ENCODE assay signal across 30 mouse cellular contexts in the genomic region with DNA sequence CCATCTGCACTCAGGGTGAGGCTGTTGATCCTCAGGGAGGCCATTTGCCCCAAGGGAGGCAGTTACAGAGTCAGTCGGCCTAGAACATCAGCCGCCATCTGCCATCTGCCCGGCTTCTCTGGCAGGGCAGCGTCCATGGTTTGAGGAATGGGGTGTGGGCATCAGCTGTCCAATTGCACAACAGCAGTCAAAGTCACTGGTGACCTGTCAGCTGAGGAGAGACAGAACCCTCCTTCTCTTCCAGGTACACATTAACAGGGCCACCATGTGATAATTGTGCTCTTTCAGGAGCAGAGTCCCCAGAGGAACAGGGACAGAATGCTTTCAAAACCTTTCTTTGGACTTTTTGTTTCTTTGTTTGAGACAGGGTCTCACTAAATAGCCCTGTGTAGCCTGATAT. TPM values are rescaled to one million over a fixed set of nuclear protein-coding genes. Genes with fewer than 3 reads are reported as not detected.
DNase-seq lines count a peak whose midpoint lies in the region; ATAC-seq lines count a peak whose summit lies in the region.
"Had no signal": no experiment of that assay in that cellular context is flagged by ENCODE, and none has a peak within 500 bp of the region (broad histone marks: within the 10 kb centered on the region; RNA-seq: fewer than 3 reads in every experiment).

No protein-coding gene starts in this region.

- peak; percentile 59 for DNase-seq in kidney, adult 18-20 months
- DNase-seq in kidney, postnatal 14 days = peak; percentile 56
- no peak for DNase-seq in liver, embryonic 13.5 days
- DNase-seq in layer of hippocampus, adult 8-10 months (ENCODE audit: low spot score in 2 of 2) = no peak
- no peak for DNase-seq in T-cell, adult 2 months (ENCODE audit: low spot score)
- DNase-seq: adrenal gland, postnatal 36 days; cerebellum, postnatal 10 days; gastrocnemius, postnatal 10 days; lung, adult 18-20 months; lung, postnatal 10 days; right cerebral cortex, postnatal 4 days; thymus, postnatal 36 days had no signal

- H3K4me2 ChIP-seq in kidney, embryonic 15.5 days = no peak overlapping the region
- peak overlapping the region; percentile 9; the same call in 1 of the 2 replicates for H3K4me2 ChIP-seq in liver, embryonic 13.5 days
- no peak overlapping the region for H3K4me2 ChIP-seq in intestine, embryonic 16.5 days (ENCODE audit: low read depth, low read length)
- H3K4me2 ChIP-seq: heart, embryonic 11.5 days; neural tube, embryonic 13.5 days had no signal

- H3K27me3 ChIP-seq in kidney, embryonic 15.5 days = peaks cover 10% of the 10 kb centered on the region
- peaks cover 18% of the 10 kb centered on the region for H3K27me3 ChIP-seq in liver, embryonic 13.5 days
- 0 out of 2 replicates have a peak, but pooled peaks cover 5% of the 10 kb centered on the region for H3K27me3 ChIP-seq in intestine, embryonic 16.5 days (replicated peaks; ENCODE audit: control insufficient read depth, insufficient read depth, low read length)

- H3K4me3 ChIP-seq in kidney, embryonic 15.5 days (replicated peaks) = no peak overlapping the region
- H3K4me3 ChIP-seq in liver, embryonic 13.5 days (replicated peaks) = no peak overlapping the region
- H3K4me3 ChIP-seq in intestine, embryonic 16.5 days (ENCODE audit: low read length) = no peak overlapping the region
- H3K4me3 ChIP-seq: forebrain, embryonic 10.5 days; hindbrain, embryonic 10.5 days; limb, embryonic 10.5 days; midbrain, embryonic 10.5 days; myocyte; neural tube, embryonic 13.5 days had no signal

- no peaks in the 10 kb centered on the region for H3K9me3 ChIP-seq in kidney, embryonic 15.5 days (replicated peaks)
- H3K9me3 ChIP-seq in liver, embryonic 13.5 days (replicated peaks) = no peaks in the 10 kb centered on the region; the same call in 1 of the 2 replicates
- H3K9me3 ChIP-seq in intestine, embryonic 16.5 days (ENCODE audit: control insufficient read depth, low read length) = no peaks in the 10 kb centered on the region
- H3K9me3 ChIP-seq: forebrain, embryonic 10.5 days; hindbrain, embryonic 10.5 days; limb, embryonic 10.5 days; midbrain, embryonic 10.5 days; neural tube, embryonic 13.5 days had no signal

- 89% methylated on average over 4 of the region's 4 CpGs for WGBS in kidney, embryonic 15.5 days
- 60% methylated on average over 4 of the region's 4 CpGs for WGBS in liver, embryonic 13.5 days (ENCODE audit: insufficient replicate concordance)
- 84% methylated on average over 4 of the region's 4 CpGs for WGBS in intestine, embryonic 16.5 days

- H3K27ac ChIP-seq in kidney, embryonic 15.5 days = no peak overlapping the region
- H3K27ac ChIP-seq in liver, embryonic 13.5 days = peak overlapping the region; percentile 67
- H3K27ac ChIP-seq in intestine, embryonic 16.5 days (ENCODE audit: low read length) = no peak overlapping the region
- H3K27ac ChIP-seq: forebrain, embryonic 10.5 days; hindbrain, embryonic 10.5 days; limb, embryonic 10.5 days; midbrain, embryonic 10.5 days; neural tube, embryonic 13.5 days had no signal

- H3K9ac ChIP-seq in kidney, embryonic 15.5 days = no peak overlapping the region
- H3K9ac ChIP-seq in liver, embryonic 13.5 days = no peak overlapping the region
- no peak overlapping the region for H3K9ac ChIP-seq in intestine, embryonic 16.5 days (ENCODE audit: low read depth, low read length)
- H3K9ac ChIP-seq: neural tube, embryonic 13.5 days had no signal

- H3K4me1 ChIP-seq in kidney, embryonic 15.5 days = peaks cover 10% of the 10 kb centered on the region; the same call in 1 of the 2 replicates
- H3K4me1 ChIP-seq in liver, embryonic 13.5 days (replicated peaks) = no peaks in the 10 kb centered on the region
- no peaks in the 10 kb centered on the region for H3K4me1 ChIP-seq in intestine, embryonic 16.5 days (ENCODE audit: control insufficient read depth, insufficient read depth, low read length)
- H3K4me1 ChIP-seq: neural tube, embryonic 13.5 days had no signal

- no peak for ATAC-seq in kidney, embryonic 15.5 days (replicated peaks; ENCODE audit: low FRiP score)
- peak; percentile 57 for ATAC-seq in liver, embryonic 13.5 days (ENCODE audit: low read depth)
- no peak for ATAC-seq in intestine, embryonic 16.5 days
- ATAC-seq: CD4-positive, CD25-positive, alpha-beta regulatory T cell, adult 4 months; forebrain, embryonic 16.5 days; midbrain, embryonic 16.5 days had no signal

- H3K36me3 ChIP-seq in kidney, embryonic 15.5 days = no peaks in the 10 kb centered on the region
- H3K36me3 ChIP-seq in liver, embryonic 13.5 days = 0 out of 2 replicates have a peak, but pooled peaks cover 5% of the 10 kb centered on the region
- no peaks in the 10 kb centered on the region for H3K36me3 ChIP-seq in intestine, embryonic 16.5 days (ENCODE audit: control insufficient read depth, insufficient read depth, low read length)
- H3K36me3 ChIP-seq: forebrain, embryonic 10.5 days; hindbrain, embryonic 10.5 days; limb, embryonic 10.5 days; midbrain, embryonic 10.5 days; neural tube, embryonic 13.5 days had no signal

RNA-seq across cellular contexts. Expression of gene Bhmt2, which starts 1.7 kb away (rescaled TPM):
- 4.8 and 4.9 TPM in 2 replicates for polyA plus RNA-seq in kidney, embryonic 15.5 days (2015; fragmentation: Nextera tagmentation; extraction: Ambion mirVana)
- 19.0 and 21.9 TPM in 2 replicates for polyA plus RNA-seq in liver, embryonic 13.5 days (2015; fragmentation: Nextera tagmentation; extraction: Ambion mirVana)
- total RNA-seq in layer of hippocampus, adult 8-10 months (2022) = under 1 TPM; 0.21 to 0.58 (median 0.35) TPM
- polyA plus RNA-seq in intestine, embryonic 16.5 days (2015; fragmentation: Nextera tagmentation; extraction: Ambion mirVana) = 0.26 and 0.94 TPM in 2 replicates
- total RNA-seq: granulocyte monocyte progenitor cell, adult 5-6 weeks had no signal
- polyA plus RNA-seq: embryonic facial prominence, embryonic 11.5 days; heart, postnatal 0 days; limb, embryonic 10.5 days; midbrain, embryonic 10.5 days; myocyte; stomach, embryonic 14.5 days had no signal

RNA-seq across cellular contexts. Expression of gene Dmgdh, which starts 1.9 kb away (rescaled TPM):
- polyA plus RNA-seq in kidney, embryonic 15.5 days (2015; fragmentation: Nextera tagmentation; extraction: Ambion mirVana) = 1.6 and 2.0 TPM in 2 replicates
- polyA plus RNA-seq in liver, embryonic 13.5 days (2015; fragmentation: Nextera tagmentation; extraction: Ambion mirVana) = 10.1 and 12.5 TPM in 2 replicates
- total RNA-seq in layer of hippocampus, adult 8-10 months (2022) = under 1 TPM; 0.16 to 0.79 (median 0.28) TPM
- polyA plus RNA-seq in intestine, embryonic 16.5 days (2015; fragmentation: Nextera tagmentation; extraction: Ambion mirVana) = 0.20 and 0.50 TPM in 2 replicates
- total RNA-seq: gastrocnemius, postnatal 10 days; granulocyte monocyte progenitor cell, adult 5-6 weeks had no signal
- polyA plus RNA-seq: CD4-positive, CD25-positive, alpha-beta regulatory T cell, adult 4 months; embryonic facial prominence, embryonic 11.5 days; forebrain, embryonic 10.5 days; heart, postnatal 0 days; limb, embryonic 10.5 days; myocyte; neural tube, embryonic 13.5 days; stomach, embryonic 14.5 days had no signal

RNA-seq across cellular contexts. Expression of gene Bhmt, which starts 34.6 kb away (rescaled TPM):
- 0.86 and 1.0 TPM in 2 replicates for polyA plus RNA-seq in kidney, embryonic 15.5 days (2015; fragmentation: Nextera tagmentation; extraction: Ambion mirVana)
- 42.8 and 52.7 TPM in 2 replicates for polyA plus RNA-seq in liver, embryonic 13.5 days (2015; fragmentation: Nextera tagmentation; extraction: Ambion mirVana)
- total RNA-seq in layer of hippocampus, adult 8-10 months (2022) = not detected
- 0.59 and 1.8 TPM in 2 replicates for polyA plus RNA-seq in intestine, embryonic 16.5 days (2015; fragmentation: Nextera tagmentation; extraction: Ambion mirVana)
- total RNA-seq: granulocyte monocyte progenitor cell, adult 5-6 weeks; layer of hippocampus, postnatal 10 days; left cerebral cortex, adult 8-10 months had no signal
- polyA plus RNA-seq: CD4-positive, CD25-positive, alpha-beta regulatory T cell, adult 4 months; embryonic facial prominence, embryonic 11.5 days; forebrain, embryonic 10.5 days; forebrain, embryonic 16.5 days; limb, embryonic 10.5 days; midbrain, embryonic 16.5 days; myocyte; neural tube, embryonic 13.5 days had no signal

Comparison
In these comparisons a context has a peak if more than half of its experiments do, and no peak if none do; other contexts are left out.
1. DNase-seq: peak in kidney, adult 18-20 months (single experiment) and kidney, postnatal 14 days (single experiment); none in liver, embryonic 13.5 days (single experiment), layer of hippocampus, adult 8-10 months (0 of 2) and T-cell, adult 2 months (single experiment).
2. RNA of gene Bhmt, which starts 34.6 kb away (polyA plus RNA-seq): 42.8 to 52.7 TPM in liver, embryonic 13.5 days; 0.59 to 1.8 TPM in intestine, embryonic 16.5 days and 0.86 to 1.0 TPM in kidney, embryonic 15.5 days; every median in the first group is over 10 times any median in the second.